Mouse (Mus musculus): ENCODE data around the gene Nhsl2. TPM values are rescaled to one million over a fixed set of nuclear protein-coding genes. Genes with fewer than 3 reads are reported as not detected.

Nhsl2 gene
- polyA plus RNA-seq, 1 experiment from 2014 or later = 3.4 TPM

DNA sequence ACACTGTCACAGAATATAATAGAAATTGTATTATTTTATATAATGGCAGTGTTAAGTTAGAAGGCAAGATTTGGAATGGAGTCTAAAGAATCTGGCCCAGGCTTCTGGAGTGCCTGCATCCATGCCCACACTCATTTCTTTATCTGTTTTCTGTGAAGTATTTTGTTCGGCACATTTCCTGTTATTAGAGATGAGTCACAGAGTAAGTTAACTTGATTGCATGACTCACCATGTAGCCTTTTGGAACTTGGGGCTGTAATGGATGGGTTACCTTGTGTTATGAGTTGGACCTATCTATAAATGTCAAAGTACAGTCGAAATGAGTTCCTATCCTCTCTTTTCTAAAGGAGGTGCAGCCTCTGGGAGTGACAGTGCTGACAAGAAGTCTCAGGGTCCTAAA is 272.1 kb downstream of the Nhsl2 start:
- Histone ChIP-seq H3K4me2 (replicated peaks; ENCODE audit: low read depth, low read length) (no peak overlapping the region), H3K9ac (replicated peaks; ENCODE audit: low read depth) (no peak overlapping the region), H3K9me3 (ENCODE audit: low read length) (no peaks in the 10 kb centered on the region), H3K4me3 (ENCODE audit: low read depth, low read length) (no peak overlapping the region), H3K36me3 (ENCODE audit: insufficient read depth, low read length) (no peaks in the 10 kb centered on the region), H3K27ac (ENCODE audit: low read length) (no peak overlapping the region), H3K4me1 (ENCODE audit: insufficient read depth, low read depth, low read length) (no peaks in the 10 kb centered on the region), H3K27me3 (replicated peaks; ENCODE audit: insufficient read depth, low read length) (no peaks in the 10 kb centered on the region)
- DNase-seq (ENCODE audit: low spot score) (no peak), ATAC-seq (no peak)
- TF ChIP-seq CTCF (IDR thresholded peaks at IDR 0.05) (no peak), EP300 (IDR thresholded peaks at IDR 0.05) (no peak)
- WGBS = 71% methylated on average over 2 of the region's 2 CpGs

- Histone ChIP-seq H3K36me3 (ENCODE audit: insufficient read depth, low read length) (no peaks in the 10 kb centered on the region), H3K27me3 (replicated peaks; ENCODE audit: insufficient read depth, low read length) (no peaks in the 10 kb centered on the region), H3K4me3 (ENCODE audit: low read depth, low read length) (no peak overlapping the region), H3K4me1 (ENCODE audit: insufficient read depth, low read depth, low read length) (no peaks in the 10 kb centered on the region), H3K27ac (ENCODE audit: low read length) (no peak overlapping the region), H3K4me2 (replicated peaks; ENCODE audit: low read depth, low read length) (no peak overlapping the region), H3K9ac (replicated peaks; ENCODE audit: low read depth) (no peak overlapping the region), H3K9me3 (ENCODE audit: low read length) (no peaks in the 10 kb centered on the region)
- DNase-seq (ENCODE audit: low spot score) (peak; percentile 29), ATAC-seq (peak; percentile 64)
- TF ChIP-seq CTCF (IDR thresholded peaks at IDR 0.05) (no peak), EP300 (IDR thresholded peaks at IDR 0.05) (no peak)
- 43% methylated on average over 1 of the region's 1 CpGs for WGBS
These were observed 292.0 kb downstream of the Nhsl2 start for GRCm38 (mm10) chrX:102141157-102141556.

Small RNA genes lying within 50 kb of the gene (microRNA-seq; reads per million reads assigned to microRNA genes)
- not detected for gene Gm27843

Other genes with a start within 250 kb of the Nhsl2 start
- gene Ogt, start 209.3 kb upstream of the Nhsl2 start, polyA plus RNA-seq (2015; fragmentation: Nextera tagmentation; extraction: Ambion mirVana) = 76.6 and 88.2 TPM in 2 replicates
- gene Cxcr3, start 115.1 kb upstream of the Nhsl2 start, polyA plus RNA-seq (2015; fragmentation: Nextera tagmentation; extraction: Ambion mirVana) = 0.50 and 0.54 TPM in 2 replicates
- not detected in 2 replicates for gene Gm4779, start 55.0 kb upstream of the Nhsl2 start, polyA plus RNA-seq (2015; fragmentation: Nextera tagmentation; extraction: Ambion mirVana)
- 0.12 TPM in 1 of 2 replicates, not detected in the other for gene 8030474K03Rik, start 54.7 kb upstream of the Nhsl2 start, polyA plus RNA-seq (2015; fragmentation: Nextera tagmentation; extraction: Ambion mirVana)
- 1.5 and 1.7 TPM in 2 replicates for gene Rtl5, start 221.9 kb downstream of the Nhsl2 start, polyA plus RNA-seq (2015; fragmentation: Nextera tagmentation; extraction: Ambion mirVana)

Data from lung, postnatal 0 days (tissue).